Mouse (Mus musculus) cerebellum, postnatal 4 days (tissue): ENCODE measurements at regions not wholly inside any gene's neighbourhood (a gene's known extent, or its start where the extent isn't known, plus 50 kb on each side); places are given as distances from the start of the nearest gene placed in this dataset.
"Not testable (repeated sequence)": the region's sequence is repeated elsewhere in the genome, so short reads cannot be mapped to it uniquely, and the experiment has no call there.

Source experiments
- DNase-seq, 2 experiments: peaks; one replicate each; pipeline ENCODE4 v3.0.0; 2022; ENCODE audit warnings: low spot score in 2 of 2, mixed read lengths in 1 of 2

GRCm38 (mm10) chr16:29742497-29743230, 163.5 kb downstream of the Opa1 start:
- no peak for DNase-seq

- DNase-seq = no peak
Measured at GRCm38 (mm10) chr16:29745486-29745885, 166.4 kb downstream of the Opa1 start.

- DNase-seq = no peak
Measured at GRCm38 (mm10) chr16:29746245-29746644, 167.1 kb downstream of the Opa1 start.

GRCm38 (mm10) chr16:29749167-29749566, 170.0 kb downstream of the Opa1 start:
- DNase-seq = no peak

- DNase-seq = no peak
Measured at GRCm38 (mm10) chr16:29754579-29755199, 175.6 kb downstream of the Opa1 start.

GRCm38 (mm10) chr16:29758246-29758645, 179.1 kb downstream of the Opa1 start:
- no peak for DNase-seq

GRCm38 (mm10) chr16:29759416-29759815, 180.3 kb downstream of the Opa1 start:
- no peak for DNase-seq

- DNase-seq = no peak
Measured at GRCm38 (mm10) chr16:29760627-29761026, 181.5 kb downstream of the Opa1 start.

- no peak for DNase-seq
Measured at GRCm38 (mm10) chr16:29761779-29762277, 182.7 kb downstream of the Opa1 start.

- DNase-seq = no peak
Measured at GRCm38 (mm10) chr16:29764376-29764775, 185.2 kb downstream of the Opa1 start.

GRCm38 (mm10) chr16:29765801-29766200, 186.7 kb downstream of the Opa1 start:
- not testable (repeated sequence) for DNase-seq

- no peak for DNase-seq
Measured at GRCm38 (mm10) chr16:29771320-29771719, 192.2 kb downstream of the Opa1 start.

- DNase-seq = peak in 1 of 2 experiments; percentile 16
Measured at GRCm38 (mm10) chr16:29771728-29772608, 192.8 kb downstream of the Opa1 start.

GRCm38 (mm10) chr16:29772609-29772988, 193.5 kb downstream of the Opa1 start:
- no peak for DNase-seq

- peak in 1 of 2 experiments; percentile 8 for DNase-seq
Measured at GRCm38 (mm10) chr16:29773056-29773455, 193.9 kb downstream of the Opa1 start.

- no peak for DNase-seq
Measured at GRCm38 (mm10) chr16:29774949-29775348, 195.8 kb downstream of the Opa1 start.

GRCm38 (mm10) chr16:29775879-29776278, 196.7 kb downstream of the Opa1 start:
- DNase-seq = no peak

GRCm38 (mm10) chr16:29782441-29782840, 203.3 kb downstream of the Opa1 start:
- DNase-seq = no peak

GRCm38 (mm10) chr16:29785114-29785513, 206.0 kb downstream of the Opa1 start:
- DNase-seq = no peak

- DNase-seq = no peak
Measured at GRCm38 (mm10) chr16:29786540-29786939, 207.4 kb downstream of the Opa1 start.

- DNase-seq = no peak
Measured at GRCm38 (mm10) chr16:29787633-29788511, 208.7 kb downstream of the Opa1 start.
